Mouse (Mus musculus): Measurements from ENCODE around the gene Abcf1.
"Not testable (repeated sequence)": the region's sequence is repeated elsewhere in the genome, so short reads cannot be mapped to it uniquely, and the experiment has no call there.

Gene Abcf1

DNA sequence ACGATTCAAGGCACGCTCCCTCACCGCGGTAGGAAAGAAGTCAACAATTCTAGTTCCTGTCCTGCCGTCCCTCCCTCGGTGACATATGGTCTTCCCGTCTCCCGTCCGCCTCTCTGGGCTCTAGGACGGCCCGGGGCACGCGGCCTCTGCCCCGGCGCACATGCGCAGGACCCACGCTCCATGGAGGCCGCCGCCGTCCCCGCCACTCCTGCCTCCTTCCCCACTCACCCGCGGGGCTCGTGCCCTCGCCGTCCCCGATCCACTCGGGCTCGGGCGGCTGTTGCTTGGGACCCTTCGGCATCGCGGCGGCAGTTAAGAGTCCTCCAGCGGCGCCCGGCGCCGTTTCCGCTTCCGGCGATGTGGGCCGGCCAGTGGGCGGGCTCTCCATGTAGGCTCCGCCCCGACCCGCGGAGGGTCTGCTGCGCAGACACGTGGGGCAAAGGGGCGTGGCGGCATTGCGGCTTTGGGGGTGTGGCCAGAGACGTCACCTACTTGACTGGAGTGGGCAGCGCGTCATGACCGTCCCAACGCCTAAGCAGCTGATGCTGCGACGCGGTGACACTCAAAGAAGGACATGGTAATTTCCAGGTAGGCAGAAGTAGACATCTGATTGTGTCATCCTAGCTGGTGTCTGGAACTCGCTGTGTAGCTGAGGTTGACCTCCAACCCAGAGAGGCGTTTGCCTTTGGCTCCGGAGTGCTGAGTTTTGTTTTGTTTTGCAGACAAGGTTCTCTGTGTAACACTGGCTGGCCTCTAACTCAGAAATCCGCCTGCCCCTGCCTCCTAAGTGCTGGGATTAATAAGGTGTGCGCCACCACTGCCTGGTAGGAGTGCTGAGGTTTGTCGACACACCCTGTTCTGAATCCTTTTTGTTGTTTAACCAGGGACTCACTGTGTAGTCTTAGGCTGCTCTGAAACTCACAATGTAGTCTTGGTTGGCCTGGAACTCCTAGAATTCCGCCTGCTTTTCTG is at the start of gene Abcf1:
TSS of gene Abcf1 (minus strand) at position 344 of the 972 bp plus-strand sequence.
- DNase-seq (ENCODE audit: low spot score in 2 of 2): peak; percentile 96 to 99

DNA sequence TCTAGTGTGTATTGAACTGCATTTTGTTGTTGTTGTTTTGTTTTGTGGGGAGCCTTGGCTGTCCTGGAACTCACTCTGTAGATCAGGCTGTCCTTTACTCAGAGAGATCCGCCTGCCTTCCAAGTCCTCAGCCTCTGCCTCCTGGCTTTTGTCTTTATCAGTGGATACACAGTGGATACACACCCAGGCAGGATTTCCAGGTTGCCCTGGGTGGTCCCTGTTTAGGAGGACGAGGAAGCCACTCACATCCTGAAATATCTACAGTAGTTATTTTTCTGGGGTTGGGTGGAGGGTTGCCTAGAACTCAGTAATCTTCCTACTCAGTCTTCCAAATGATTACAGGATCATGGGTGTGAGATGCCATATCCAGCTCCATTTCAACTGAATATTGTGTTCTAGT is 49.4 kb upstream of the Abcf1 start:
- no peak for DNase-seq (ENCODE audit: low spot score in 2 of 2)

DNA sequence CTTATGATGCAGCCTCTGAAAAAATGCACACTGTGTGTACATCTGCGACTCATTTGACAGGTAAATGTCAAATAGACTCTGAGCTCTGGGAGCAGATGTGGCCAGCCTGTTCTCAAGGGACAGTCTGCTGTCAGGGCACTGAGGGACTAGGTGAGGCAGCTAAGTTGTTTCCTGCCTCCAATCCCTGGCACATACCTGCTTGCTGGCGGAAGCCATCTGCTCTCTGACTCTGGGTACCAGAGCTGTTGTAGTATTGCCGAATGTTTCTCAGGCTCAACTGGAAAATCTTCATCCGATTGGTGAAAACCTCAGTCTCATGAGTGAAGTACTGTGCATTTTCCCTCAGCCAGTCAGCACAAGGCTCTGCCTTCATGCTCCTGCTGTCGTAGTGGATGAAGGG is 47.5 kb upstream of the Abcf1 start:
- DNase-seq (ENCODE audit: low spot score in 2 of 2): no peak

DNA sequence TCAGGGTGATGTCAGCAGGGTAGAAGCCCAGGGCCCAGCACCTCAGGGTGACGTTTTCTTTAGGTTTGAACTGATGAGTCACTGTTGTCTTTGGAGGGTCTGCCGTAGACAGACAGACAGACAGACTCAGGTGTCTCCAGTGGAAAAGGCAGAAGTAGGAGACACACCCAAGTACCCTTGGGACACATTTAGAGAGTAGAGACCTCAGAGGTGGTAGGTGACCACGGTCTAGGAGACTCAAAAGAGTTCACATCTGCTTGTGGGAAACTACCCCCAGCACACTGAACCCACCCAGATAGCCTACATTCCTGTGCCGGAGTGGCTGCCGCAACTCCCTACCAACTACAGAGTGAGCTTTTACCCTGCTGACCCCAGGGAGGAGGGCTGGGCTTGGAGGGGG is 45.4 kb upstream of the Abcf1 start:
- no peak for DNase-seq (ENCODE audit: low spot score in 2 of 2)

DNA sequence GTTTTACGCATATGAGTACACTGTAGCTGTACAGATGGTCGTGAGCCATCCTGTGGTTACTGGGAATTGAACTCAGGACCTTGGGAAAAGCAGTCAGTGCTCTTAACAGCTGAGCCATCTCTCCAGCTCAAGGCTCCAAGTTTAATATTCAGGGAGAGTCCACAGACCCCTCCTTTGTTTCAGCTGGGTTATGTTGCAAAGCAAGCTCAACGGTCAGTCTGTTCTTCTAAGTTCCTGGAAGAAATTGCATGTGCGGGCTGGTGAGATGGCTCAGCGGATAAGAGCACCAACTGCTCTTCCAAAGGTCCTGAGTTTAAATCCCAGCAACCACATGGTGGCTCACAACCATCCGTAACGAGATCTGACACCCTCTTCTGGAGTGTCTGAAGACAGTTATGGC is 34.8 kb upstream of the Abcf1 start:
- not testable (repeated sequence) for DNase-seq (ENCODE audit: low spot score in 2 of 2)

DNA sequence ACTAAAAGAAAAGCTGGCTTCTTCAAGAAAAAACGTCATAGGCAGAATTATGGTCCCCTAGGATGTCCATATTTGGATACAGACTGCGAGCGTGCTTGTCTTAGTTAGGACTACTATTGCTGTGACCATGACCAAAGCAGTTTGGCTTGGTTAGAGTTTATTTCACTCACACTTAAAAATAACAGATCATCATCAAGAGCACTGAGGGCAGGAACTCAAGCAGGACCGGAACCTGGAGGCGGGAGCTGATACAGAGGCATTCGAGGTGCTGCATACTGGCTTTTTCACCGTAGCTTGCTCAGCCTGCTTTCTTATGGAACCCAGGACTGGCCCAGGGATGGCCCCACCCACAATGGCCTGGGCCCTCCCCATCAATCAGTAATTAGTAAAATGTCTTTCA is 33.8 kb upstream of the Abcf1 start:
- DNase-seq (ENCODE audit: low spot score in 2 of 2): no peak

DNA sequence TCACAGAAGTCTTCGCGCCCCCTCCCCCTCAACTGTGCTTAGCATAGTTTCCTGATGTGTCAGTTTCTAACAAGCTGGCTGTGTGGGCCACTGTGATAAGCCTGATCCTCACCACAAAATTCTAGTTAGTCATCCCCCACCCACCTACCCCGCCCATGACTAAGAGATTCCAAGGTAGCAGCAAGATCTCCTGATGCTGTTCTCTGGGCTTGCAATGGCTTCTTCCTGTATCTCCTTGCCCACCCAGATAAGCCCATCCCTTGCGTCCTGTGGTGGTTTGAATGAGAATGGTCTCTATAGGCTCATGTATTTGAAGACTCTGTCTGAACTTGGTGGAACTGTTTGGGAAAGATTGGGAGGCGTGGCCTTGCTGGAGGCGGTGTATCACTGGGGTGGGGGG is 32.4 kb upstream of the Abcf1 start:
- no peak for DNase-seq (ENCODE audit: low spot score in 2 of 2)

DNA sequence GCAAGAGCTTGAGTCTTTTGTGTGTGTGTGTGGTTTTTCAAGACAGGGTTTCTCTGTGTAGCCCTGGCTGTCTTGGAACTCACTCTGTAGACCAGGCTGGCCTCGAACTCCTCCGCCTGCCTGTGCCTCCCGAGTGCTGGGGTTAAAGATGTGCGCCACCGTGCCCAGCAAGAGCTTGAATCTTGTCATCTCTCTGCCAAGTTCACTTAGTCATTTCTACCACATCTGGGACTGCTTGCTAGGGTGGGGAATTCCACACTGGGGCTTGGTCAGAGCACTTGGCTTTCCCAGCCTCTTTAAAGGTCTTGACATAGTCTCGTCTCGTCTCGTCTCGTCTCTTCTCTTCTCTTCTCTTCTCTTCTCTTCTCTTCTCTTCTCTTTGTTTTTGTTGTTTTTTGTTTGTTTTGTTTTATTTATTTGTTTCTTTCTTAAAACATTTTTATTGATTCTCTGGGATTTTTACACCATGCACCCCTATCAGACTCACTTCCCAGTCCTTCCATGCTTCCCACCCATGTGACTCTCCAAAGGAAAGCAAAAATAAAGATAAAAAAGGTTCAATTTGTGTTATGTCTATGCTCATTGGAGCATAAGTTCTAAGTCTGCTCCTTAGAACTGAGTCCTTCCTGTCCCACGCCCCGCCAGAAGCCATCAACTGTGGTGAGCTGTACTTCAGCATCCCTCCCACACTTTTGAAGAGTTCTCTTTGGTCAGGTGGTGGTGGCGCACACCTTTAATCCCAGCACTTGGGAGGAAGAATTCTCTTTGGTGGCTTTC is 31.7 kb upstream of the Abcf1 start:
- DNase-seq (ENCODE audit: low spot score in 2 of 2): no peak

DNA sequence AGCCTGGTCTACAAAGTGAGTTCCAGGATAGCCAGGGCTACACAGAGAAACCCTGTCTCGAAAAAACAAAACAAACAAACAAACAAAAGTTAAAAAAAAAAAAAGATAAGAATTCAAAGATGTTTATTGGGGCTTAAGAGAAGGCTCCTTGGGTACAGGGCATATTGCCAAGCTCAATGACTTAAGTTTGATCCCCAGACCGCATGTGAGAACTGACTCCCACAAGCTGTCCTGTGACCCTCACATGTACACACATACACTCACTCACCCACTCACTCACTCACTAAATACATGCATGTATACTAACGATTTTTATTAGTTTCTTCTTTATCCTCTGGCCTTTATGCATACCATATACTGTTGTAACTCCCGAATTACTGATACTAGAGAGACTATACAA is 30.8 kb upstream of the Abcf1 start:
- no peak for DNase-seq (ENCODE audit: low spot score in 2 of 2)

DNA sequence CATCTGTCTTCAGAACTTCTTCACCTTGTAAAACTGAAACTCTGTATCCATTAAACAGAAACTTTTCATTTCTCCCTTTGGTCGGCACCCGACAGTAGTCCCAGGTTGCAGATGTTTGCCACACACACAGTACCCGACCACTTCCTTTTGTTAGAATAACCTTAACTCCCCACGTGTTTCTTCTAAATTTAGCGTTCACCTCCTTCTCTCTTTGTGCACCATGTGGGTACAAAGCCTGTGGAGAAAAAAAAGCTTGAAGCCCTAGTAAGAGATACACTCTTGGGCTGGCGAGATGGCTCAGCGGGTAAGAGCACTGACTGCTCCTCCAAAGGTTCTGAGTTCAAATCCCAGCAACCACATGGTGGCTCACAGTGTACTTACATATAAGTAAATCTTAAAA is 29.8 kb upstream of the Abcf1 start:
- DNase-seq (ENCODE audit: low spot score in 2 of 2): peak; percentile 81 to 84

DNA sequence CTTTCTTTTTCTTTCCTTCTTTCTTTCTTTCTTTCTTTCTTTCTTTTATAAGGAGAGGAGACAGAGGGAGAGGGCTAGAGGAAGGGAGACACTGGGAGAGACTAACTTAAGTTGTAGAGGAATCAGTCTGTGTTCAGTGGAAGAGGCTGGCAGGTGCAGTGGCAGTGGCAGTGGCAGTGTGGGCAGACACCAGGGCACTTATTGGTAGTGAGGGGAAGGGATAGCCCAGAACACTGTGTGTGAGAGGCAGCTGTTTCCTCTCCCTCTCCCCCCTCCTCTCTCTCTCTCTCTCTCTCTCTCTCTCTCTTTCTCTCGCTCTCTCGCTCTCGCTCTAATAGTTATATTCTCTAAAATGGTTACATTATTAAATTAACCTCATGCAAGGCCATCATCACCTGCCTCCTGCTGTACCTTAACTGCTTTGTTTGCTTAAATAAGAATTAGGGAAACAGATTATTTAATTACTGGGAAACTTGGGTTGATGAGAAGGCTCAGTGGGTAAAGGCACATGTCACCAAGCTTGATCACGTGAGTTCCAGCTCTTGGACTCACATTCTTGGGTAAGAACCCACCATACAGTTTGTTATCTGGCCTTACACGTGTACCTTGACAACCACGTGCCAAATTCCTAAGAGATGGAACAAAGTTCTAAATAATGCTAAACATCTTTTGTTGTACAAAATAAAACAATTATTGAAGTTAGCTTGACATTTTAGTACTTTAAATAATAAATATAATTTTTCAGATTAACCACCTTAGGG is 29.2 kb upstream of the Abcf1 start:
- peak in 1 of 2 experiments; percentile 34 for DNase-seq (ENCODE audit: low spot score in 2 of 2)

DNA sequence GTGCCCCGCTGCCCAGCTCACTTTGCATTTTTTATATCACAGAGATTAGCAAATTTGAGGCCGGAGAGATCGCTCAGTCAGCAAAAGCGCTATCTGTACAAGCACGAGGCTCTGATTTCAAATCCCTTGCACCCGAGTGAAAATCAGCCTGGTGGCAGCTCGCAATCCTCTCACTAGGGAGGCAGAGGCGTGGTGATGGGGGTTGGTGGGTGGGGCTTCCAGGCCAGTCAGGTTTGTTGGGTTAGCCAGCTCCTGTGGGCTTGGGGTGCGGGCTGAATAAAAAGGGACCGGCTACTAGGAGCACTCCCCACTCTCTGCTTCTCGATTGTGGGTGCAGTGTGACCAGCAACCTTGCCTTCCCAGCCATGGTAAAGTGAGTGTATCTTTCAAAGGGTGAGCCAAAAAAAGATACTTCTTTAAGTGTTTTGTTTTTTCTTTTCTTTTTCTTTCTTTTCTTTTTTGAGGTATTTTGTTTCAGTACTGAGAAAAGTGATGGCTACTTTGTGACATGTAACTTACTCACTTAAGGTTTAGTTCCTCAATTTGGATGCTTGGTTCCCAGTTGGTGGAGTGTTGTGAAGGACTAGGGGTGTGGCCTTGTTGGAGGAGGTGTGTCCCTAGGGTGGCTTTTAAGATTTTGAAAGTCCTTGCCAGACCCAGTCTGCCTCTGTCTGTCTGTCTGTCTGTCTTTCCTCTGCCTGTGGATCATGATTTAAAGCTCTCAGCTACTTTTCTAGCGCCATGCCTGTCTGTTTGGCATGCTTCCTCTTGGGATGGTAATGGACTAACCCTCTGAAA is 28.4 kb upstream of the Abcf1 start:
- DNase-seq (ENCODE audit: low spot score in 2 of 2): peak; percentile 39 to 50

DNA sequence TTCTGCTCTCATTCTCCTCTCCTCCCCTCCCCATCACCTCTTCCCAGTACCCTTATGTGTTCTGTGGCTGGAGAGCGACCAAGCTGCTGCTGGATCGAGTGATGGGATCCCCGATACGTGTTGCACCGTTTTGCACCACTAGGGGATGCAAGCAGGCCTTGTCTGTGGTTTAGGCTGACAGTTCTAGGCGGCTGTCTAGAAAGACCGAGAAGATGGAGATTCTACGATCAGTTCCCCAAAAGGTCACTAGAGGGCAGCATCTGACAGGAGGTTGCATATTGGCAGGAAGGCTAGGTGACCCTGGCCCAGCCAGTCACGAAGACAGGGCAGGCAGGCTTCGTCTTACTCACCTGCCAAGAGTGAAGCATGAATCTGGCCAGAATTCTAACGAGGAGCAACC is 27.4 kb upstream of the Abcf1 start:
- peak; percentile 98 to 100 for DNase-seq (ENCODE audit: low spot score in 2 of 2)

DNA sequence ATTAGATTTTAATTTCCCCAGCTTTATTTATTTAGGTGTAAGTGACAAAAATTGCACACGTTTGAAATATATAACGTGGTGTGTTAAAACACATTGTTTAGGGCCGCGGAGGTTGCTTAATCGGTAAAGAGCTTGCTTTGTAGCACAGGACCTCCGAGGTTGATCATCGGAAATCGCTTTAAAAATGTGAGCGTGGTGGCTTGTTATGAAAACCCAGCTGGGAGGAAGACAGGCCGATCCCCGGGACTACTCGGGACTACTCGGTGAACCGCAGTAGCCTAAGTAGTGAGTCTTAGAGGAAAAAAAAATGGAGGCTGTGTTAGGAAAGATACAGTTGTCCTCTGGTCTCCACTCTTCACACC is 25.3 kb upstream of the Abcf1 start:
- DNase-seq (ENCODE audit: low spot score in 2 of 2): no peak

DNA sequence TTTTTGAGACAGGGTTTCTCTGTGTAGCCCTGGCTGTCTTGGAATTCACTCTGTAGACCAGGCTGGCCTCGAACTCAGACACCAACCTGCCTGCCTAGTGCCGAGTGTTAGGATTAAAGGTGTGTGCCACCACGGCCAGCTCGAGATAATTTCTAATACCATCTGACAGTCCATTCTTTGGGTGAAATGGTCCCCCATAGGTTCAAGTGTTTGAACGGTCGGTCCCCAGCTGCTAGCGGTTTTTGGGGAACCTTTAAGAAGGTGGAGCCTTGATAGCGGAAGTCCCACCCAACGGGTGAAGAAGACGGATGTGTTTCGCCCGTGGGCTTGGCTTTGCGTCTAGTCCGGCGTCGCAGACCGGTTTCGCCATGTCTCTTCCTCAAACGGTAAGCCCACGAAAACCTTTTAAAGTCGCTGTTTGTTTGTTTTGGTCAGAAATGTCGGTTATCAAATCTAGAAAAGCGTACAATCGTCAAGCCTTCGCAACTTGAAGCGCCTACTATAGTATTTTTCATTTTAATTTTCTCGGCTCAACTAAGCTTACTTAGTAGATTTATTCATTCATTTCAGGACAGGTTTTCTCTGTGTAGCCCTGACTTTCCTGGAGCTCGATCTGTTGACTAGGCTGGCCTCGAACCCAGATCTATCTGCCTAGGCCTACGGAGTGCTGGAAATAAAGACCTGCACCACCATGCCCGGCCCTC is 24.8 kb upstream of the Abcf1 start:
- peak; percentile 67 to 71 for DNase-seq (ENCODE audit: low spot score in 2 of 2)

DNA sequence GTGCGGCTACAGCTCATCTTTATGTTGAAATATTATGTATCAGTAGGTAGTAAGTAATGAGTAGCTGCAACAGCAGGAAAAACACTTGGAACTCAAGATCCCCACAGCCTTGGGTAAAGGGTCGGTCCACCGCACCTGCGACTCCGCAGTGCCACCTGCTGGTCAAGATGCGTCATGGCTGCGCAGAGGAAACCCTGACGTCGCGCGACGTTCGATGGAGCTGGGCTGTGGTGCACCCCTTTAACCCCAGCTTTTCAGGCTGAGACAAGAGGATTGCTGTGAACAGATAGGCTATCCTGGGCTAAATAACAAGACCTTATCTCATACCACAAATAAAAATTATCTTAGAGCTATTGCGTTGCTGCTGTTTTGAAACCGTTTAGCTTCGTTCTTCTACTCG is 24.1 kb upstream of the Abcf1 start:
- DNase-seq (ENCODE audit: low spot score in 2 of 2): peak; percentile 60 to 88

DNA sequence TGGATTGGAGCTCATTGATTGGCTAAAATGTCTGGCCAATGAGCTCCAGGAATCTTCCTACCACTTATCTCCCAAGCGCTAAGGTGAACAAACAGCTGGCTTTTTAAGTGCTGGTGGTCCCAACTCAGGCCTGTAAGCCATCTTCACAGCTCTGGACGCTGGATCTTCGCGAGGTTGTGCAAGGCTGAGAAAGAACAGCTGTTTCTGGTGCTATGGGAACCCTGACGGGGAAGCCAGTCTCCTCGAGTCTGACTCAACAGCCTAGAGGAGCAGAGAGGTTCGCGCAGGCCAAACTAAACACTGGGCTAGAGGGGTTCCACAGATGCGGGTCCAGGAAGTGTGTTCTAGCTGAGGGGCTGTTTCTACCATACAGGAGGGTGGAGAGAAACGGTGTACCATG is 22.2 kb upstream of the Abcf1 start:
- no peak for DNase-seq (ENCODE audit: low spot score in 2 of 2)

DNA sequence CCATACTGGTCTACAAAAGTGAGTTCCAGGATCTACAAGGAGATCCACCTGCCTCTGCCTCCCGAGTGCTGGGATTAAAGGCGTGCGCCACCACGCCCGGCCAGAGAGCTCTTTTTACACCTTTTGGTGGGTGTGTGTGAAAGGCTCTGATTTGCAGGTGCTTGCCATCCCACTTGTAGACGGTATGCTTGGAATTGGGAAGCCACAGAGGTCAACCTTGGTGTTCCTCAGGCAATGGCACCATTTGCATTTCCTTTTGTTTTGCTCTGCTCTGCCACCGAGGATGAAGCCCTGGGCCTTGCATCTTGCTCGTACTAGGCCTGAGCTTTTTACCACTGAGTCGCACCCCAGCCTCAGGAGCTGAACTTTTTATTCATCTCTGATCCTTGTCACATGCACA is 12.2 kb upstream of the Abcf1 start:
- no peak for DNase-seq (ENCODE audit: low spot score in 2 of 2)

DNA sequence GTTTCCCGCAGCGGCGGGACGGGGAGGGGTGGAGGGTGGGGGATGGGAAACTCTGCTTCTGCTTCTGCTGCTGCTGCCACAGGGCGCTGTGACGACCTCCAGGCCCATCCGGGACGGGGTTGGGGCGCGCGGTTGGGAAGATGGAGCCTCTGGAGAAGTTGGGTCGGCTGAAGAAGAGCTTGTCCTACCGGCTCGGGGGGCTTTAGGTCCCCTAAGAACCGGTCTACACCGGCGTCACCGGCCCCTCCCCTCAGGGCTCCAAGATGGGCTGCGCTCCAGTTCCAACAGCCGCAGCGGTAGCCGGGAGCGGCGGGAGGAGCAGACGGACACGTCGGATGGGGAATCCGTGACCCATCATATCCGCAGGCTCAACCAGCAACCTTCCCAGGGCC is 10.8 kb upstream of the Abcf1 start:
- DNase-seq (ENCODE audit: low spot score in 2 of 2): no peak

Measured in thymus, postnatal 10 days (tissue).